ENCODE assay signal across 8 mouse cellular contexts in the genomic region with DNA sequence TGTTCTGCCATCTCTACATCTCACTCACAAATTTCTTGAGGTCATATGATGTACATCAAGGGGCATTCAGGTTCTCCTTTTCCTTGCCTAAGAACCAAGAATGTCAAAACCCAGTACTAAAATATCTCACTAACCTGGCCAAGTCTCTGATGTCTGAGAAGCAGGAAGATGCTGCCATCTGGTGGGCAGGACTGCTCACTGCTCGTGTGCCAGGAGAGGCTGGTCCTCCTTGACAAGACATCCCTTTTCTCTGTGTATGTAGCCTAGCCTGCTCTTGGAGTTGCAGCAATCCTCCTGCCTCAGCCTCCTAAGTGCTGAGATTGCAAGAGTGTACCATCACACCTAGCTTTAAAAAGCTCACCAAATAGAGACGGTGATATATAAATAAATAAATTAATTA. TPM values are rescaled to one million over a fixed set of nuclear protein-coding genes. Genes with fewer than 3 reads are reported as not detected.
A peak's percentile ranks its signal among the peaks of the same experiment; 100 is the strongest.
DNase-seq lines count a peak whose midpoint lies in the region; ATAC-seq lines count a peak whose summit lies in the region.

No protein-coding gene starts in this region.

- peak; percentile 23 to 43 for DNase-seq in CD8-positive naive resting alpha-beta T cell, adult 2 months (ENCODE audit: low read depth in 2 of 2, low spot score in 2 of 2)
- DNase-seq in cerebellum, postnatal 4 days (ENCODE audit: low spot score in 2 of 2): peak; percentile 58 to 82
- DNase-seq in gastrocnemius, postnatal 10 days: peak; percentile 72
- DNase-seq in kidney, postnatal 4 days: peak; percentile 81 to 86
- DNase-seq in lung, adult 18-20 months: peak; percentile 53 to 60
- peak; percentile 87 for DNase-seq in retina, embryonic 14.5 days (ENCODE audit: low spot score)
- DNase-seq in thymus, postnatal 25 days: peak; percentile 62

- ATAC-seq in activated CD4-positive, CD25-positive, alpha-beta regulatory T cell, adult 4 months: peak; percentile 80

RNA-seq across cellular contexts. Expression of gene Ncbp1, which starts 11.9 kb away (rescaled TPM):
- polyA plus RNA-seq in activated CD4-positive, CD25-positive, alpha-beta regulatory T cell, adult 4 months (2017; shearing (Covaris generic)): 10 to 100 TPM; 38.2 to 44.5 TPM
- total RNA-seq in gastrocnemius, postnatal 10 days (2021): 10 to 100 TPM; 17.0 to 21.3 TPM

RNA-seq across cellular contexts. Expression of gene Tstd2, which starts 12.0 kb away (rescaled TPM):
- polyA plus RNA-seq in activated CD4-positive, CD25-positive, alpha-beta regulatory T cell, adult 4 months (2017; shearing (Covaris generic)): 10 to 100 TPM; 26.4 to 26.6 TPM
- total RNA-seq in gastrocnemius, postnatal 10 days (2021): 10 to 100 TPM in 1 of 2 experiments, 1 to 10 TPM in 1; 9.5 to 16.8 TPM

Comparison
In these comparisons a context has a peak if more than half of its experiments do, and no peak if none do; other contexts are left out.
1. Peak in every context shown above with its lines: DNase-seq and ATAC-seq.
2. DNase-seq: peak in every context shown above with its lines; median percentile 87 in retina, embryonic 14.5 days; 84 in kidney, postnatal 4 days; 72 in gastrocnemius, postnatal 10 days; 70 in cerebellum, postnatal 4 days; 62 in thymus, postnatal 25 days; 56 in lung, adult 18-20 months; 33 in CD8-positive naive resting alpha-beta T cell, adult 2 months.